Mouse (Mus musculus) embryonic facial prominence, embryonic 10.5 days (tissue): ENCODE data around the gene Stard3. TPM values are rescaled to one million over a fixed set of nuclear protein-coding genes. Genes with fewer than 3 reads are reported as not detected.

Experiments used
- DNase-seq: peaks from one replicate; pipeline ENCODE4 v3.0.0-alpha.2; 2017; ENCODE audit warnings: low spot score
- H3K27ac ChIP-seq: fragments of 300-500 bp; sonication (generic); replicated peaks from 2 replicates; pipeline ENCODE4 v1.5.1; 2016; ENCODE audit warnings: mild to moderate bottlenecking
- H3K27me3 ChIP-seq: fragments of 300-500 bp; sonication (generic); replicated peaks from 2 replicates; pipeline ENCODE4 v1.6.1; 2016; ENCODE audit warnings: low read depth, mild to moderate bottlenecking; ENCODE audit not compliant: poor library complexity, severe bottlenecking
- H3K36me3 ChIP-seq: fragments of 300-500 bp; sonication (generic); replicated peaks from 2 replicates; pipeline ENCODE4 v1.6.1; 2016; ENCODE audit warnings: mild to moderate bottlenecking, moderate library complexity
- H3K4me1 ChIP-seq: fragments of 300-500 bp; sonication (generic); 2 replicates; pipeline ENCODE4 v1.6.1; 2016
- H3K4me3 ChIP-seq: fragments of 300-500 bp; sonication (generic); 2 replicates; pipeline ENCODE4 v1.5.1; 2016; ENCODE audit warnings: mild to moderate bottlenecking, moderate library complexity
- H3K9me3 ChIP-seq: fragments of 300-500 bp; sonication (generic); 2 replicates; pipeline ENCODE4 v1.6.1; 2016; ENCODE audit warnings: mild to moderate bottlenecking
- WGBS: fragments of 180-500 bp; shearing (Covaris S2); methylation state at CpG from one replicate; pipeline ENCODE4 v1.1.7; 2016; 5-methylcytosine and 5-hydroxymethylcytosine counted together
- polyA plus RNA-seq: library from polyadenylated mRNA; unstranded; fragments of >200 nt; fragmentation: Nextera tagmentation; extraction: Ambion mirVana; gene quantifications from 2 replicates; pipeline ENCODE4 v1.2.1, GENCODE M21; 2016

Stard3 gene
- polyA plus RNA-seq: 40.8 and 41.7 TPM in 2 replicates

GRCm38 (mm10) chr11:98358161-98359083, at the start of gene Stard3:
TSS of gene Stard3 (plus strand) at chr11:98358368.
- DNase-seq: peak; percentile 95
- Histone ChIP-seq H3K4me1 (peaks cover 72% of the 10 kb centered on the region), H3K27me3 (peaks cover 38% of the 10 kb centered on the region), H3K27ac (peak within 1 kb of the TSS; percentile 91), H3K9me3 (no peaks in the 10 kb centered on the region), H3K36me3 (no peaks in the 10 kb centered on the region), H3K4me3 (peak within 1 kb of the TSS; percentile 84)
- WGBS: 1% methylated on average over 60 of the region's 60 CpGs

GRCm38 (mm10) chr11:98313790-98314323, 44.3 kb upstream of the Stard3 start:
- Histone ChIP-seq H3K4me1 (0 out of 2 replicates have a peak, but pooled peaks cover 5% of the 10 kb centered on the region), H3K27me3 (peaks cover 90% of the 10 kb centered on the region), H3K36me3 (no peaks in the 10 kb centered on the region), H3K9me3 (no peaks in the 10 kb centered on the region), H3K27ac (no peak overlapping the region), H3K4me3 (no peak overlapping the region)
- DNase-seq: peak; percentile 84
- 1% methylated on average over 26 of the region's 26 CpGs for WGBS

GRCm38 (mm10) chr11:98317479-98317878, 40.7 kb upstream of the Stard3 start:
- H3K27ac ChIP-seq: no peak overlapping the region
- 0 out of 2 replicates have a peak, but pooled peaks cover 5% of the 10 kb centered on the region for H3K4me1 ChIP-seq
- no peak overlapping the region for H3K4me3 ChIP-seq
- peaks cover 100% of the 10 kb centered on the region for H3K27me3 ChIP-seq
- DNase-seq: no peak
- no peaks in the 10 kb centered on the region for H3K36me3 ChIP-seq
- WGBS: 3% methylated on average over 7 of the region's 7 CpGs
- H3K9me3 ChIP-seq: no peaks in the 10 kb centered on the region

- no peak overlapping the region for H3K27ac ChIP-seq
- WGBS: 1% methylated on average over 14 of the region's 14 CpGs
- DNase-seq: peak; percentile 15
Observed at GRCm38 (mm10) chr11:98318421-98319116, 39.6 kb upstream of the Stard3 start.

GRCm38 (mm10) chr11:98319120-98319519, 39.0 kb upstream of the Stard3 start:
- H3K27ac ChIP-seq: no peak overlapping the region
- no peaks in the 10 kb centered on the region for H3K4me1 ChIP-seq
- no peak for DNase-seq
- no peaks in the 10 kb centered on the region for H3K9me3 ChIP-seq
- H3K4me3 ChIP-seq: no peak overlapping the region
- WGBS: 3% methylated on average over 15 of the region's 15 CpGs
- no peaks in the 10 kb centered on the region for H3K36me3 ChIP-seq
- H3K27me3 ChIP-seq: peaks cover 100% of the 10 kb centered on the region

More at GRCm38 (mm10) chr11:98318421-98319116, 39.6 kb upstream of the Stard3 start:
- H3K27me3 ChIP-seq: peaks cover 100% of the 10 kb centered on the region
- no peak overlapping the region for H3K4me3 ChIP-seq
- H3K9me3 ChIP-seq: no peaks in the 10 kb centered on the region
- no peaks in the 10 kb centered on the region for H3K36me3 ChIP-seq
- H3K4me1 ChIP-seq: 0 out of 2 replicates have a peak, but pooled peaks cover 5% of the 10 kb centered on the region

GRCm38 (mm10) chr11:98319544-98319943, 38.6 kb upstream of the Stard3 start:
- Histone ChIP-seq H3K4me3 (no peak overlapping the region), H3K27ac (no peak overlapping the region), H3K36me3 (no peaks in the 10 kb centered on the region), H3K9me3 (no peaks in the 10 kb centered on the region), H3K4me1 (no peaks in the 10 kb centered on the region), H3K27me3 (peaks cover 100% of the 10 kb centered on the region)
- WGBS: 8% methylated on average over 4 of the region's 4 CpGs
- no peak for DNase-seq

- DNase-seq: no peak
- H3K4me1 ChIP-seq: no peaks in the 10 kb centered on the region
- H3K36me3 ChIP-seq: no peaks in the 10 kb centered on the region
- no peak overlapping the region for H3K4me3 ChIP-seq
- no peak overlapping the region for H3K27ac ChIP-seq
- H3K9me3 ChIP-seq: no peaks in the 10 kb centered on the region
- 1% methylated on average over 2 of the region's 2 CpGs for WGBS
- H3K27me3 ChIP-seq: peaks cover 100% of the 10 kb centered on the region
Observed at GRCm38 (mm10) chr11:98319944-98320343, 38.2 kb upstream of the Stard3 start.

GRCm38 (mm10) chr11:98320381-98320780, 37.8 kb upstream of the Stard3 start:
- WGBS: 9% methylated on average over 12 of the region's 12 CpGs
- no peak for DNase-seq
- Histone ChIP-seq H3K9me3 (no peaks in the 10 kb centered on the region), H3K36me3 (no peaks in the 10 kb centered on the region), H3K4me3 (no peak overlapping the region), H3K27me3 (peaks cover 100% of the 10 kb centered on the region), H3K4me1 (no peaks in the 10 kb centered on the region), H3K27ac (no peak overlapping the region)

GRCm38 (mm10) chr11:98320806-98321676, 37.1 kb upstream of the Stard3 start:
- H3K36me3 ChIP-seq: no peaks in the 10 kb centered on the region
- H3K27ac ChIP-seq: no peak overlapping the region
- H3K4me1 ChIP-seq: no peaks in the 10 kb centered on the region
- under 1% methylated on average over 30 of the region's 30 CpGs for WGBS
- H3K4me3 ChIP-seq: no peak overlapping the region
- peak; percentile 25 for DNase-seq
- peaks cover 100% of the 10 kb centered on the region for H3K27me3 ChIP-seq
- H3K9me3 ChIP-seq: no peaks in the 10 kb centered on the region

- no peak for DNase-seq
- Histone ChIP-seq H3K9me3 (no peaks in the 10 kb centered on the region), H3K27me3 (peaks cover 100% of the 10 kb centered on the region), H3K27ac (no peak overlapping the region), H3K4me3 (no peak overlapping the region), H3K4me1 (peaks cover under 1% of the 10 kb centered on the region; the same call in 1 of the 2 replicates), H3K36me3 (no peaks in the 10 kb centered on the region)
- WGBS: 8% methylated on average over 5 of the region's 5 CpGs
Observed at GRCm38 (mm10) chr11:98321677-98322003, 36.5 kb upstream of the Stard3 start.

- Histone ChIP-seq H3K4me3 (no peak overlapping the region), H3K4me1 (peaks cover 5% of the 10 kb centered on the region), H3K27me3 (peaks cover 100% of the 10 kb centered on the region), H3K27ac (no peak overlapping the region), H3K9me3 (no peaks in the 10 kb centered on the region), H3K36me3 (no peaks in the 10 kb centered on the region)
- no peak for DNase-seq
- WGBS: 0% methylated on average over 1 of the region's 1 CpGs
Observed at GRCm38 (mm10) chr11:98322159-98322558, 36.0 kb upstream of the Stard3 start.
